Mouse (Mus musculus) embryo, embryonic 9.5 days (tissue): ENCODE data around the gene Ccl6.

ENCODE experiments used
- DNase-seq: peaks from one replicate; pipeline ENCODE4 v3.0.0-alpha.2; 2017; ENCODE audit errors: extremely low spot score

Gene Ccl6

GRCm38 (mm10) chr11:83597796-83598195 lies 4.9 kb upstream of the Ccl6 start:
- DNase-seq = no peak

- DNase-seq = no peak
These were observed 3.0 kb upstream of the Ccl6 start for GRCm38 (mm10) chr11:83595669-83596455.

- no peak for DNase-seq
These were observed 566 bp upstream of the Ccl6 start for GRCm38 (mm10) chr11:83593453-83593852.

- DNase-seq = no peak
These were observed 8.7 kb downstream of the Ccl6 start for GRCm38 (mm10) chr11:83584232-83584631.

GRCm38 (mm10) chr11:83583450-83583754 lies 9.5 kb downstream of the Ccl6 start:
- no peak for DNase-seq

GRCm38 (mm10) chr11:83582626-83583449 lies 10.0 kb downstream of the Ccl6 start:
- DNase-seq = peak; percentile 9

GRCm38 (mm10) chr11:83581626-83582610 lies 11.0 kb downstream of the Ccl6 start:
- DNase-seq = no peak

- DNase-seq = no peak
These were observed 12.1 kb downstream of the Ccl6 start for GRCm38 (mm10) chr11:83580699-83581232.

- no peak for DNase-seq
These were observed 13.9 kb downstream of the Ccl6 start for GRCm38 (mm10) chr11:83578999-83579398.

GRCm38 (mm10) chr11:83578186-83578760 lies 14.6 kb downstream of the Ccl6 start, which contains the start of gene Ccl9:
Gene Ccl9, minus strand, starts transcription at chr11:83578636.
- no peak for DNase-seq

GRCm38 (mm10) chr11:83576927-83577555 lies 15.8 kb downstream of the Ccl6 start:
- no peak for DNase-seq

GRCm38 (mm10) chr11:83572834-83573233 lies 20.1 kb downstream of the Ccl6 start:
- DNase-seq = no peak

GRCm38 (mm10) chr11:83572223-83572622 lies 20.7 kb downstream of the Ccl6 start:
- DNase-seq = no peak

GRCm38 (mm10) chr11:83570189-83570588 lies 22.7 kb downstream of the Ccl6 start:
- DNase-seq = no peak

GRCm38 (mm10) chr11:83569249-83569648 lies 23.6 kb downstream of the Ccl6 start:
- DNase-seq = no peak

GRCm38 (mm10) chr11:83568786-83569185 lies 24.1 kb downstream of the Ccl6 start:
- no peak for DNase-seq

GRCm38 (mm10) chr11:83568061-83568460 lies 24.8 kb downstream of the Ccl6 start:
- no peak for DNase-seq

GRCm38 (mm10) chr11:83567311-83567710 lies 25.6 kb downstream of the Ccl6 start:
- no peak for DNase-seq

- no peak for DNase-seq
These were observed 26.3 kb downstream of the Ccl6 start for GRCm38 (mm10) chr11:83566617-83567016.

GRCm38 (mm10) chr11:83563754-83564153 lies 29.1 kb downstream of the Ccl6 start:
- no peak for DNase-seq
